Mouse (Mus musculus): ENCODE results near the gene Znrf4.

GRCm38 (mm10) chr17:56462835-56463455 is 49.3 kb downstream of the Znrf4 start:
- TF ChIP-seq CTCF (IDR thresholded peaks at IDR 0.05; ENCODE audit: extremely low read depth, insufficient read length, insufficient replicate concordance, low read depth, low read length), result no peak
- no peak for TF ChIP-seq POLR2A (IDR thresholded peaks at IDR 0.05; ENCODE audit: low read depth, low read length)
